Mouse (Mus musculus) liver, embryonic 16.5 days (tissue): ENCODE measurements around the gene Tiam1. TPM values are rescaled to one million over a fixed set of nuclear protein-coding genes. Genes with fewer than 3 reads are reported as not detected.
A peak's percentile ranks its signal among the peaks of the same experiment; 100 is the strongest.
"Not testable (repeated sequence)": the region's sequence is repeated elsewhere in the genome, so short reads cannot be mapped to it uniquely, and the experiment has no call there.

ENCODE experiments used
- ATAC-seq: fragments of 200-750 bp; cut with Nextera tagmentation; 2 replicates; pipeline ENCODE4 v1.8.0; 2017; ENCODE audit warnings: low read depth, mild to moderate bottlenecking, moderate number of reproducible peaks, moderate library complexity
- H3K27ac ChIP-seq: fragments of 300-500 bp; sonication (generic); 2 replicates; pipeline ENCODE4 v1.5.1; 2014; ENCODE audit warnings: mild to moderate bottlenecking, low read length
- H3K27me3 ChIP-seq: fragments of 300-500 bp; sonication (generic); 2 replicates; pipeline ENCODE4 v1.6.1; 2014; ENCODE audit warnings: low read depth, low read length, mixed read lengths; ENCODE audit not compliant: control insufficient read depth, insufficient read depth
- H3K36me3 ChIP-seq: fragments of 300-500 bp; sonication (generic); 2 replicates; pipeline ENCODE4 v1.6.1; 2014; ENCODE audit warnings: mild to moderate bottlenecking; ENCODE audit not compliant: control insufficient read depth, insufficient read depth
- H3K4me1 ChIP-seq: fragments of 300-500 bp; sonication (generic); 2 replicates; pipeline ENCODE4 v1.6.1; 2014; ENCODE audit warnings: low read depth, low read length, mixed read lengths; ENCODE audit not compliant: control insufficient read depth
- H3K4me2 ChIP-seq: fragments of 300-500 bp; sonication (generic); 2 replicates; pipeline ENCODE4 v1.6.1; 2014; ENCODE audit warnings: low read depth, low read length, mixed read lengths
- H3K4me3 ChIP-seq: fragments of 300-500 bp; sonication (generic); 2 replicates; pipeline ENCODE4 v1.5.1; 2014; ENCODE audit warnings: low read depth, mild to moderate bottlenecking, low read length
- H3K9ac ChIP-seq: fragments of 300-500 bp; sonication (generic); 2 replicates; pipeline ENCODE4 v1.6.1; 2014; ENCODE audit warnings: low read depth, low read length
- H3K9me3 ChIP-seq: fragments of 300-500 bp; sonication (generic); replicated peaks from 2 replicates; pipeline ENCODE4 v1.6.1; 2016; ENCODE audit warnings: low read length; ENCODE audit not compliant: control insufficient read depth
- WGBS: fragments of 180-500 bp; shearing (Covaris S2); extraction: QIAGEN DNeasy Blood & Tissue Kit; methylation state at CpG from one replicate; pipeline ENCODE4 v1.1.7; 2014; ENCODE audit not compliant: insufficient replicate concordance; 5-methylcytosine and 5-hydroxymethylcytosine counted together
- polyA plus RNA-seq: library from polyadenylated mRNA; unstranded; fragments of >200 nt; fragmentation: Nextera tagmentation; extraction: Ambion mirVana; gene quantifications from 2 replicates; pipeline ENCODE4 v1.2.1, GENCODE M21; 2015

Tiam1 gene
- polyA plus RNA-seq, 1 experiment from 2014 or later = 4.2 TPM

GRCm38 (mm10) chr16:90071125-90071524 is 72.4 kb downstream of the Tiam1 start:
- not testable (repeated sequence) for H3K9me3 ChIP-seq, H3K27ac ChIP-seq, H3K4me2 ChIP-seq, H3K9ac ChIP-seq, H3K4me1 ChIP-seq, H3K4me3 ChIP-seq, H3K27me3 ChIP-seq, H3K36me3 ChIP-seq
- ATAC-seq = 0 out of 2 replicates have a peak, but pooled peaks have one; percentile 41

- WGBS = 79% methylated on average over 11 of the region's 11 CpGs
- no peak for ATAC-seq
- Histone ChIP-seq H3K4me2 (no peak overlapping the region), H3K4me3 (no peak overlapping the region), H3K36me3 (no peaks in the 10 kb centered on the region), H3K27ac (no peak overlapping the region), H3K9ac (no peak overlapping the region), H3K4me1 (peaks cover 3% of the 10 kb centered on the region), H3K9me3 (no peaks in the 10 kb centered on the region), H3K27me3 (no peaks in the 10 kb centered on the region)
Measured at GRCm38 (mm10) chr16:90070104-90070503, 73.5 kb downstream of the Tiam1 start.

- no peak overlapping the region for H3K27ac ChIP-seq
- peaks cover 3% of the 10 kb centered on the region for H3K4me1 ChIP-seq
- no peaks in the 10 kb centered on the region for H3K27me3 ChIP-seq
- H3K36me3 ChIP-seq = no peaks in the 10 kb centered on the region
- 67% methylated on average over 8 of the region's 8 CpGs for WGBS
- H3K9me3 ChIP-seq = no peaks in the 10 kb centered on the region
- no peak overlapping the region for H3K4me3 ChIP-seq
- H3K4me2 ChIP-seq = no peak overlapping the region
- ATAC-seq = no peak
- no peak overlapping the region for H3K9ac ChIP-seq
Measured at GRCm38 (mm10) chr16:90069197-90069596, 74.4 kb downstream of the Tiam1 start.

- Histone ChIP-seq H3K36me3 (no peaks in the 10 kb centered on the region), H3K9ac (no peak overlapping the region), H3K4me1 (peaks cover 14% of the 10 kb centered on the region), H3K9me3 (no peaks in the 10 kb centered on the region), H3K27me3 (no peaks in the 10 kb centered on the region), H3K4me2 (no peak overlapping the region), H3K27ac (no peak overlapping the region), H3K4me3 (no peak overlapping the region)
- ATAC-seq = peak; percentile 54
- 67% methylated on average over 14 of the region's 14 CpGs for WGBS
Measured at GRCm38 (mm10) chr16:90052905-90053519, 90.6 kb downstream of the Tiam1 start.

GRCm38 (mm10) chr16:90052409-90052808 is 91.2 kb downstream of the Tiam1 start:
- no peak overlapping the region for H3K4me3 ChIP-seq
- H3K27ac ChIP-seq = no peak overlapping the region
- no peaks in the 10 kb centered on the region for H3K27me3 ChIP-seq
- peaks cover 14% of the 10 kb centered on the region for H3K4me1 ChIP-seq
- no peaks in the 10 kb centered on the region for H3K36me3 ChIP-seq
- H3K4me2 ChIP-seq = no peak overlapping the region
- WGBS = 58% methylated on average over 11 of the region's 11 CpGs
- no peak overlapping the region for H3K9ac ChIP-seq
- no peaks in the 10 kb centered on the region for H3K9me3 ChIP-seq
- ATAC-seq = 0 out of 2 replicates have a peak, but pooled peaks have one; percentile 5

GRCm38 (mm10) chr16:90051051-90051450 is 92.5 kb downstream of the Tiam1 start:
- Histone ChIP-seq H3K36me3 (no peaks in the 10 kb centered on the region), H3K27ac (no peak overlapping the region), H3K4me3 (no peak overlapping the region), H3K4me2 (no peak overlapping the region), H3K27me3 (no peaks in the 10 kb centered on the region), H3K4me1 (peaks cover 14% of the 10 kb centered on the region), H3K9ac (no peak overlapping the region), H3K9me3 (no peaks in the 10 kb centered on the region)
- peak; percentile 68 for ATAC-seq
- 16% methylated on average over 7 of the region's 7 CpGs for WGBS

- Histone ChIP-seq H3K27ac (no peak overlapping the region), H3K4me1 (peaks cover 33% of the 10 kb centered on the region), H3K9me3 (no peaks in the 10 kb centered on the region), H3K4me2 (no peak overlapping the region), H3K27me3 (no peaks in the 10 kb centered on the region), H3K9ac (no peak overlapping the region), H3K36me3 (no peaks in the 10 kb centered on the region), H3K4me3 (no peak overlapping the region)
- 32% methylated on average over 6 of the region's 6 CpGs for WGBS
- ATAC-seq = no peak
Measured at GRCm38 (mm10) chr16:90047841-90048240, 95.7 kb downstream of the Tiam1 start.

- Histone ChIP-seq H3K36me3 (no peaks in the 10 kb centered on the region), H3K27me3 (no peaks in the 10 kb centered on the region), H3K4me1 (peaks cover 27% of the 10 kb centered on the region), H3K9me3 (no peaks in the 10 kb centered on the region), H3K4me2 (no peak overlapping the region), H3K9ac (no peak overlapping the region), H3K4me3 (no peak overlapping the region), H3K27ac (no peak overlapping the region)
- no peak for ATAC-seq
- 65% methylated on average over 12 of the region's 12 CpGs for WGBS
Measured at GRCm38 (mm10) chr16:90046494-90047158, 96.9 kb downstream of the Tiam1 start.

- no peak overlapping the region for H3K9ac ChIP-seq
- ATAC-seq = no peak
Measured at GRCm38 (mm10) chr16:90045611-90046010, 98.0 kb downstream of the Tiam1 start.

More at GRCm38 (mm10) chr16:90045611-90046010, 98.0 kb downstream of the Tiam1 start:
- Histone ChIP-seq H3K4me3 (no peak overlapping the region), H3K27ac (no peak overlapping the region), H3K36me3 (no peaks in the 10 kb centered on the region), H3K9me3 (no peaks in the 10 kb centered on the region), H3K4me2 (no peak overlapping the region), H3K4me1 (peaks cover 21% of the 10 kb centered on the region), H3K27me3 (no peaks in the 10 kb centered on the region)
- WGBS = 58% methylated on average over 8 of the region's 8 CpGs
